Mouse (Mus musculus): ENCODE data around the gene Cxcl2. TPM values are rescaled to one million over a fixed set of nuclear protein-coding genes. Genes with fewer than 3 reads are reported as not detected.

Gene Cxcl2
- polyA plus RNA-seq, 1 experiment from 2014 or later, result not detected

GRCm38 (mm10) chr5:90879307-90880014 is 24.2 kb upstream of the Cxcl2 start:
- Histone ChIP-seq H3K9me3 (no peaks in the 10 kb centered on the region), H3K4me2 (no peak overlapping the region), H3K36me3 (replicated peaks) (no peaks in the 10 kb centered on the region), H3K27me3 (replicated peaks) (no peaks in the 10 kb centered on the region), H3K27ac (no peak overlapping the region), H3K4me1 (no peaks in the 10 kb centered on the region), H3K4me3 (no peak overlapping the region), H3K9ac (no peak overlapping the region)
- no peak for ATAC-seq (replicated peaks)
- 85% methylated on average over 3 of the region's 3 CpGs for WGBS

GRCm38 (mm10) chr5:90880335-90880850 is 23.3 kb upstream of the Cxcl2 start:
- Histone ChIP-seq H3K9ac (no peak overlapping the region), H3K9me3 (no peaks in the 10 kb centered on the region), H3K4me2 (no peak overlapping the region), H3K4me3 (no peak overlapping the region), H3K27me3 (replicated peaks) (no peaks in the 10 kb centered on the region), H3K4me1 (no peaks in the 10 kb centered on the region), H3K36me3 (replicated peaks) (no peaks in the 10 kb centered on the region), H3K27ac (no peak overlapping the region)
- WGBS, result 82% methylated on average over 7 of the region's 7 CpGs
- ATAC-seq (replicated peaks), result no peak

DNA sequence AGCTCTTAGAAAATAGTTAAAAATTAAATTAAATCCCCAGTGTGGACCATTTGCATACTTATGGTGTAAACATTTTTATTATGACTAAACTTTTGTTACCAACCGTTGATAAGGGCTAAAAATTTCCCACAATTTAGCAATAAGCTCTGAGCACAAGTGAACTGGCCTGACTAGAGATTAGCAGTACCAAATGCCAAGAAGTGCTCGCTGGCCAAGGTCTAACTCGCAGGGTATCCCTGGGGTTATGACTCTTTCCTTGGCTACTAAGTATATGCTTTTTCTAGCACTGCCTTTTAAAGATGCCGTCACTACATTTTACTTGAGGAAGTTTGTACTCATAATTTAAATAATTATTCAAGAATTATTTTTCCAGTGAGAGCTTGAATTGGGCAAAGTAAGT is 22.6 kb upstream of the Cxcl2 start:
- Histone ChIP-seq H3K4me3 (no peak overlapping the region), H3K4me2 (no peak overlapping the region), H3K36me3 (replicated peaks) (no peaks in the 10 kb centered on the region), H3K27ac (no peak overlapping the region), H3K27me3 (replicated peaks) (no peaks in the 10 kb centered on the region), H3K9ac (no peak overlapping the region), H3K9me3 (no peaks in the 10 kb centered on the region), H3K4me1 (no peaks in the 10 kb centered on the region)
- no peak for ATAC-seq (replicated peaks)
- whole genome bisulfite sequencing, result 92% methylated on average over 4 of the region's 4 CpGs

DNA sequence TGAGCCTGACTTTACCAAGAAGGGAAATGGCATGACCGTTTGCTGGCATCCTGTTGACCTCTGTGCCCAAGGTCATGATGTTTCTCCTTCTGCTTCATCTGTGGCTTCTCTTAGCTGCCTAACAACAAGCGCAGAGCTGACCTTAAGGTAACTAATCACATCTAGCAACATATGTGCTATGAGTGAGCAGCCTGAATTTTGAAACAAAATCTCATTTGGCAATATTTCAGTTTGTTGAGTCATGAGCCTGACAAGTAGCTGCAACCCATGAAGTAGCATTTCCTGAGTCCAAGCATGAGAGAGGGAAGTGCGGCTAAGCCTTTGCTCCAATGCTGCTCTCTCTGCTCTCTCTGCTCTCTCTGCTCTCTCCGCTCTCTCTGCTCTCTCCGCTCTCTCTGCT is 22.0 kb upstream of the Cxcl2 start:
- Histone ChIP-seq H3K9me3 (no peaks in the 10 kb centered on the region), H3K4me2 (no peak overlapping the region), H3K27ac (no peak overlapping the region), H3K27me3 (replicated peaks) (no peaks in the 10 kb centered on the region), H3K9ac (no peak overlapping the region), H3K4me1 (no peaks in the 10 kb centered on the region), H3K36me3 (replicated peaks) (no peaks in the 10 kb centered on the region), H3K4me3 (no peak overlapping the region)
- 94% methylated on average over 5 of the region's 5 CpGs for WGBS
- no peak for ATAC-seq (replicated peaks)

DNA sequence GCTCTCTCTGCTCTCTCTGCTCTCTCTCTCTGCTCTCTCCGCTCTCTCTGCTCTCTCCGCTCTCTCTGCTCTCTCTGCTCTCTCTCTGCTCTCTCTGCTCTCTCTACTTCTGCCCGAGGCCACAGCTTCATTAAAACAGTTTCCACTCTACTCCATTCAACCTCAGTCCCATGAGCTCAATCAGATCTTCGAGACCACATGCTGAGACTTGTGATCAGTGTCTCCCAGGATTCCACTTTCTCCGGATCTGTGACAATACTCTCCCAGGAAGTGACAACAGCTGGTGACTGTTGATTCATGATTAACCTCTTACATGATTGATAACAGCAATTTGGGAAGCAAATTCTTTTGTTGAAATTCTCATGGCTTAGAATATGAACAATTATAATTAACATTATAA is 21.5 kb upstream of the Cxcl2 start:
- Histone ChIP-seq H3K4me1 (no peaks in the 10 kb centered on the region), H3K4me2 (no peak overlapping the region), H3K27ac (no peak overlapping the region), H3K9ac (no peak overlapping the region), H3K27me3 (replicated peaks) (no peaks in the 10 kb centered on the region), H3K9me3 (no peaks in the 10 kb centered on the region), H3K36me3 (replicated peaks) (no peaks in the 10 kb centered on the region), H3K4me3 (no peak overlapping the region)
- no peak for ATAC-seq (replicated peaks)
- WGBS, result 86% methylated on average over 5 of the region's 5 CpGs

DNA sequence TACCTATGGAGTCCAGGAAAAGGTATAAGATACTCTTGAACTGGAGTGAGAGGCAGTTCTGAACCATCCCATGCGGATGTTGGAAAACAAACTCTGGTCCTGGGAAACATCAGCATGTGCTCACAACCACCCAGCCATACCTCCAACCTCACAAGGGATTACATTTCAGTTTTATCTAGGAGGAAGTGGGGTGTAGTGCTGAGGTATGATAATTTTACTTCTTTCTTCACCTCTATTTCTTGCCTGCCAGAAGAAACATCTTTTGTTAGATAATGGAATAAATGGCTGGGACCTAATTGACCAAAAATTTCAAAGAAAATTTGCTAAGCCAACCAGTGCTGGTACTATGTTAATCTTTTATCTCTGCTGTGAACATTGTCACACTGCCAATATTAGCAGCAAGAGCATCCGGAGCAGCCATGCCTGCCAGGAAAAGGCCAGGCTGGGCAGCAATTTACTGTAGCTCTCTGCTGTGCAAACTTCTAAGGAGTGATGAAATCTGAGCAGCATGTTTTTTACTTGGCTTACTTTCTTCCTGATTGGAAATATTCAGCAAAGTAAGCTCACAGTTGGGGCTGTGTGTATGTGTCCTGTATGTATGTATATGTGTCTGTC is 18.9 kb upstream of the Cxcl2 start:
- no peak overlapping the region for H3K9ac ChIP-seq
- H3K4me1 ChIP-seq, result no peaks in the 10 kb centered on the region
- no peaks in the 10 kb centered on the region for H3K9me3 ChIP-seq
- no peak overlapping the region for H3K4me3 ChIP-seq
- H3K36me3 ChIP-seq (replicated peaks), result no peaks in the 10 kb centered on the region
- 69% methylated on average over 2 of the region's 2 CpGs for WGBS
- H3K27ac ChIP-seq, result no peak overlapping the region
- H3K4me2 ChIP-seq, result no peak overlapping the region
- H3K27me3 ChIP-seq (replicated peaks), result no peaks in the 10 kb centered on the region
- no peak for ATAC-seq (replicated peaks)

DNA sequence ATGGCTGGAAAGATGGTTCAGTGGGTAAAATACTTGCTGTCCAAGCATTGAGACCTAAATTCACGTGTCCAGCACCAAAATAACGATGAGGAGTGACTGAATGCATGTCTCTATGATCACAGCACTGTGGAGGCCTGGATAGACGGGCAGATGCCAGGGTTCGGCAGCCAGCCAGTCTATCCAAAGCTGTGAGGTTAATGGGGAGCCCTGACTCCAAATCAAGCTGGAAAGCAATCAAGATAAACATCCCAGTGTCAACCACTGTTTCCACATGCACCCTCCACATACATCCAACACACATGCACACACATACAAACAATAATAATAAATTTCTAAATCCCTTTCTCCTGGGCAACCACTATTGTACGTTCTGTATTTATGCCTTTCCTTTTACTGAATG is 15.0 kb upstream of the Cxcl2 start:
- H3K36me3 ChIP-seq (replicated peaks), result no peaks in the 10 kb centered on the region
- H3K9ac ChIP-seq, result no peak overlapping the region
- H3K9me3 ChIP-seq, result no peaks in the 10 kb centered on the region
- H3K27me3 ChIP-seq (replicated peaks), result no peaks in the 10 kb centered on the region
- no peak overlapping the region for H3K4me3 ChIP-seq
- 77% methylated on average over 5 of the region's 5 CpGs for WGBS
- H3K27ac ChIP-seq, result no peak overlapping the region
- ATAC-seq (replicated peaks), result no peak
- no peak overlapping the region for H3K4me2 ChIP-seq
- H3K4me1 ChIP-seq, result peaks cover 9% of the 10 kb centered on the region

DNA sequence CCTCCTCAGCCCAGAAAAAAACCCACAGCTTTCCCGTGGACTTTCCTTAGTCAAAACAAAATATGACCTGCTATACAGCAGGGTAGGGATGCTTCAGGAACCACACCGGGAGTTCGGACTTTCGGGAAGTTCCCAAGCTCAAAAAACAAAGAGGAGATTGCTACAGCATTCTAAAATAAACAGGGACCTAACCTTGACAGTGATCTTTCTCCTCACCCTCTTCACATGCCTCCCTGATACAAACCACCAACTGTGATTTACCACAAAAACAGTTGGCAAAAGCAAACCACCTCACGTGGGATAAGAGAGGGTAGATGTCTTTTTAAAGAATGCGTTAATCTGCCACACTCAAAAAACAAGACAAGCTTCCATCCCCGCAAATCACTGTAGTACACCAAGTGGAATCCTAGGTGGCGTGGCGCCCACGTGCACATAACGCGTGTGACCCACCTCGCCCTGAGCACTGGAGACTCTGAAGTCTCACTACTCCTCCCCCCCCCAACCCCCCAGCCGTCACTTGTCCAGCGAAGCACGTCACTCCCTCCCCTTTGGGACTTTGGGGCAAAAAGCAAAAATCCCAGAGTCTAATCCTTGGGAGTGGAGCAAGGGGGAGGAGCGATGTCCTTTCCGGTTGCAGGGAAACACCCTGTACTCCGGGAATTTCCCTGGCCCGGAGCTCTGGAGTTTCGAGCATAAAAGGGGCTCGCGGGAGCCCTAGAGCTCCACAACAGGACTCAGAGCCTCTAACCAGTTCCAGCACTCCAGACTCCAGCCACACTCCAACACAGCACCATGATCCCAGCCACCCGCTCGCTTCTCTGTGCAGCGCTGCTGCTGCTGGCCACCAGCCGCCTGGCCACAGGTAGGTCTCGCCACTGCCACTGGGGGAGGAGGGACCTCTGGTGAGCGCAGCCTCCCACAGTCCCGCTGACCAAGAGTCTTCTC is 12.9 kb upstream of the Cxcl2 start, which contains the start of gene Cxcl1:
Gene Cxcl1, plus strand, starts transcription at position 723 of the 945 bp plus-strand sequence.
- WGBS, result 11% methylated on average over 30 of the region's 30 CpGs

DNA sequence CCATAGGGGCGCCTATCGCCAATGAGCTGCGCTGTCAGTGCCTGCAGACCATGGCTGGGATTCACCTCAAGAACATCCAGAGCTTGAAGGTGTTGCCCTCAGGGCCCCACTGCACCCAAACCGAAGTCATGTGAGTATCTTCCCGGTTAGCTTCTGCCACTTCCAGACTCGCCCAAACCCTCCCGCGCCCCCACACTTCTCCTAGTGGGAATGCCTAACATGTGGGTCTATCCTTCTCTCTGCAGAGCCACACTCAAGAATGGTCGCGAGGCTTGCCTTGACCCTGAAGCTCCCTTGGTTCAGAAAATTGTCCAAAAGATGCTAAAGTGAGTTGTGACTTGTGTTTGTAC is 12.2 kb upstream of the Cxcl2 start:
- 23% methylated on average over 10 of the region's 10 CpGs for WGBS
- H3K4me1 ChIP-seq, result peaks cover 9% of the 10 kb centered on the region
- no peaks in the 10 kb centered on the region for H3K27me3 ChIP-seq (replicated peaks)
- ATAC-seq (replicated peaks), result no peak
- no peak overlapping the region for H3K27ac ChIP-seq
- no peaks in the 10 kb centered on the region for H3K9me3 ChIP-seq
- no peaks in the 10 kb centered on the region for H3K36me3 ChIP-seq (replicated peaks)
- peak overlapping the region; percentile 55 for H3K4me3 ChIP-seq
- peak overlapping the region; percentile 97 for H3K4me2 ChIP-seq
- peak overlapping the region; percentile 49 for H3K9ac ChIP-seq

More for the DNA sequence above, 12.9 kb upstream of the Cxcl2 start, which contains the start of gene Cxcl1:
- H3K36me3 ChIP-seq (replicated peaks), result no peaks in the 10 kb centered on the region
- no peaks in the 10 kb centered on the region for H3K27me3 ChIP-seq (replicated peaks)
- H3K9ac ChIP-seq, result peak within 1 kb of the TSS; percentile 49
- no peak within 1 kb of the TSS for H3K27ac ChIP-seq
- no peaks in the 10 kb centered on the region for H3K9me3 ChIP-seq
- H3K4me3 ChIP-seq, result peak within 1 kb of the TSS; percentile 55
- H3K4me2 ChIP-seq, result peak within 1 kb of the TSS; percentile 97
- peaks cover 9% of the 10 kb centered on the region for H3K4me1 ChIP-seq
- ATAC-seq (replicated peaks), result peak; percentile 93

GRCm38 (mm10) chr5:90894231-90894630 is 9.4 kb upstream of the Cxcl2 start:
- Histone ChIP-seq H3K36me3 (replicated peaks) (no peaks in the 10 kb centered on the region), H3K9me3 (no peaks in the 10 kb centered on the region), H3K4me1 (peaks cover 9% of the 10 kb centered on the region), H3K4me3 (no peak overlapping the region), H3K9ac (no peak overlapping the region), H3K4me2 (no peak overlapping the region), H3K27ac (no peak overlapping the region), H3K27me3 (replicated peaks) (no peaks in the 10 kb centered on the region)
- ATAC-seq (replicated peaks), result no peak
- 77% methylated on average over 8 of the region's 8 CpGs for WGBS

- H3K27me3 ChIP-seq (replicated peaks), result no peaks in the 10 kb centered on the region
- ATAC-seq (replicated peaks), result no peak
- H3K4me1 ChIP-seq, result no peaks in the 10 kb centered on the region; the same call in 1 of the 2 replicates
- no peak overlapping the region for H3K4me2 ChIP-seq
- H3K9ac ChIP-seq, result no peak overlapping the region
- no peak overlapping the region for H3K27ac ChIP-seq
- no peaks in the 10 kb centered on the region for H3K36me3 ChIP-seq (replicated peaks)
- no peaks in the 10 kb centered on the region for H3K9me3 ChIP-seq
- H3K4me3 ChIP-seq, result no peak overlapping the region
- 81% methylated on average over 3 of the region's 3 CpGs for WGBS
These were observed 6.2 kb upstream of the Cxcl2 start for GRCm38 (mm10) chr5:90897429-90897828.

GRCm38 (mm10) chr5:90899308-90899707 is 4.4 kb upstream of the Cxcl2 start:
- Histone ChIP-seq H3K4me3 (no peak overlapping the region), H3K4me2 (no peak overlapping the region), H3K9ac (no peak overlapping the region), H3K4me1 (peaks cover 10% of the 10 kb centered on the region), H3K27me3 (replicated peaks) (no peaks in the 10 kb centered on the region; the same call in 1 of the 2 replicates), H3K9me3 (no peaks in the 10 kb centered on the region), H3K27ac (no peak overlapping the region), H3K36me3 (replicated peaks) (no peaks in the 10 kb centered on the region)
- no peak for ATAC-seq (replicated peaks)
- WGBS, result 81% methylated on average over 5 of the region's 5 CpGs

All from midbrain, embryonic 15.5 days (tissue).